Mouse (Mus musculus) erythroblast, embryonic 14.5 days (primary cell): ENCODE results near the gene Pold1.

Experiments used
- GATA1 ChIP-seq: IDR thresholded peaks from 2 replicates; pipeline ENCODE4 v1.6.1; 2012; ENCODE audit warnings: low read length, inconsistent platforms, mixed read lengths
- TAL1 ChIP-seq: IDR thresholded peaks from 3 replicates; pipeline ENCODE4 v1.6.1; 2012; ENCODE audit warnings: low read length, inconsistent platforms, mixed read lengths

DNA sequence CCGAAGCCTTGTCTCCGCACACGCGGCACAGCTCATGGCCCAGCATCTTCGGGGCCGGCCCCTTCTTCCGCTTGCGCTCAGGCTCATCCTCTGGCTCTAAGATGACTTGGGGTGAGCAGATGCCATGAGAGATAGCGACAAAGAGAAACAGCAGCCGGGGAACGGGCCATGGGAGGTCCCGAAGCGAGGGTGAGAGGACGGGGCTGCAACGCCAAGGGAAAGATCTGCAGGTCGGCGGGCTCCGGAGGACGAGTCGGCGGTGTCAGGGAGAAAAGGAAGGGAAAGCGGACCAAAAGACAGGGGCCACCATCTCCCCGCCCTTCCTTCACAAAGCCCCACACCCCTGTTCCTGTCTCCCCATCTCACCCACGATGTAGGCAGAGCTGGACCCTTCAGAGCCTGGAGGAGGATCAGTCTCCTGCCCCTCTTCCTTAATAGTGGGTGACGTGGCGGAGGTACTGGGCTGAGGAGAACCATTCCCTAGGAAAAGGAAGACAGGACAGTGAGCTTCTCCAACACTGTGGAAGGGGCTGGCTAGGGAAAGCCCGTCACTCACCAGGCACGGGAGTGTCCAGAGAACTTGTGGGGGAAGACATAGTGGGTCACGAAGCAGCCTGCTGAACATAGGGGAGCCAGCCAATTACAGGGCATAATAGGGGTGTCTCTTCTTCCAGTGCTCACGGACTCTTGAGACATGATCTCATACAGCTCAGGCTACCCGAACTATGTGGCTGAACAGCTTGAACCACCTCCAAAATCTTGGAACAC, 3.7 kb upstream of the Pold1 start:
- TF ChIP-seq TAL1 (no peak), GATA1 (no peak)
